Comparison of ENCODE assay signal across 8 mouse cellular contexts in genomic region chr13:59840429-59841169, GRCm38 (mm10). TPM values are rescaled to one million over a fixed set of nuclear protein-coding genes. Genes with fewer than 3 reads are reported as not detected.
DNase-seq lines count a peak whose midpoint lies in the region; ATAC-seq and TF ChIP-seq lines count a peak whose summit lies in the region.

No protein-coding gene starts in this region.

- no peaks in the 10 kb centered on the region for H3K4me1 ChIP-seq in kidney, postnatal 0 days (replicated peaks; ENCODE audit: insufficient read depth, low read length)
- peaks cover 35% of the 10 kb centered on the region for H3K4me1 ChIP-seq in liver, embryonic 12.5 days
- no peaks in the 10 kb centered on the region for H3K4me1 ChIP-seq in neural tube, embryonic 11.5 days (ENCODE audit: control insufficient read depth, insufficient read depth, low read length)
- H3K4me1 ChIP-seq in stomach, embryonic 15.5 days, result peaks cover 7% of the 10 kb centered on the region; the same call in 1 of the 2 replicates

- DNase-seq in 416B (ENCODE audit: low read depth) (peak; percentile 95), adipocyte (ENCODE audit: low spot score) (peak; percentile 89)
- peak; percentile 70 for DNase-seq in gastrocnemius, postnatal 25 days
- peak; percentile 95 for DNase-seq in kidney, postnatal 0 days (ENCODE audit: low spot score)
- peak; percentile 78 for DNase-seq in neural tube, embryonic 11.5 days (ENCODE audit: low spot score)

- H3K4me3 ChIP-seq in kidney, postnatal 0 days (replicated peaks; ENCODE audit: low read depth, low read length), result no peak overlapping the region
- H3K4me3 ChIP-seq in liver, embryonic 12.5 days, result no peak overlapping the region
- H3K4me3 ChIP-seq in neural tube, embryonic 11.5 days (ENCODE audit: low read depth, low read length), result no peak overlapping the region
- no peak overlapping the region for H3K4me3 ChIP-seq in stomach, embryonic 15.5 days (replicated peaks)

- peak; percentile 99 for TF ChIP-seq CTCF in kidney, postnatal 0 days (IDR thresholded peaks at IDR 0.05; ENCODE audit: low read depth)

- H3K27me3 ChIP-seq in kidney, postnatal 0 days (ENCODE audit: insufficient read depth, low read length), result no peaks in the 10 kb centered on the region
- H3K27me3 ChIP-seq in liver, embryonic 12.5 days (replicated peaks), result 0 out of 2 replicates have a peak, but pooled peaks cover 3% of the 10 kb centered on the region
- H3K27me3 ChIP-seq in neural tube, embryonic 11.5 days (ENCODE audit: control insufficient read depth, insufficient read depth, low read length), result no peaks in the 10 kb centered on the region
- no peaks in the 10 kb centered on the region for H3K27me3 ChIP-seq in stomach, embryonic 15.5 days (replicated peaks)

- no peaks in the 10 kb centered on the region for H3K9me3 ChIP-seq in kidney, postnatal 0 days (replicated peaks; ENCODE audit: low read length)
- H3K9me3 ChIP-seq in liver, embryonic 12.5 days (replicated peaks), result no peaks in the 10 kb centered on the region
- H3K9me3 ChIP-seq in neural tube, embryonic 11.5 days (ENCODE audit: control insufficient read depth, low read length), result no peaks in the 10 kb centered on the region
- no peaks in the 10 kb centered on the region for H3K9me3 ChIP-seq in stomach, embryonic 15.5 days

- H3K9ac ChIP-seq in kidney, postnatal 0 days (ENCODE audit: low read depth, low read length), result no peak overlapping the region
- no peak overlapping the region for H3K9ac ChIP-seq in liver, embryonic 12.5 days
- H3K9ac ChIP-seq in neural tube, embryonic 11.5 days (ENCODE audit: low read length), result no peak overlapping the region
- H3K9ac ChIP-seq in stomach, embryonic 15.5 days, result no peak overlapping the region

- no peak overlapping the region for H3K4me2 ChIP-seq in kidney, postnatal 0 days (ENCODE audit: low read length)
- no peak overlapping the region for H3K4me2 ChIP-seq in liver, embryonic 12.5 days
- H3K4me2 ChIP-seq in neural tube, embryonic 11.5 days (ENCODE audit: low read depth), result no peak overlapping the region
- H3K4me2 ChIP-seq in stomach, embryonic 15.5 days, result no peak overlapping the region

- 73% methylated on average over 11 of the region's 11 CpGs for WGBS in kidney, postnatal 0 days
- WGBS in liver, embryonic 12.5 days (ENCODE audit: insufficient replicate concordance), result 63% methylated on average over 11 of the region's 11 CpGs
- WGBS in neural tube, embryonic 11.5 days, result 76% methylated on average over 11 of the region's 11 CpGs
- WGBS in stomach, embryonic 15.5 days, result 76% methylated on average over 11 of the region's 11 CpGs

- H3K27ac ChIP-seq in kidney, postnatal 0 days, result no peak overlapping the region
- peak overlapping the region; percentile 64 for H3K27ac ChIP-seq in liver, embryonic 12.5 days
- H3K27ac ChIP-seq in neural tube, embryonic 11.5 days (ENCODE audit: low read depth, low read length), result no peak overlapping the region
- no peak overlapping the region for H3K27ac ChIP-seq in stomach, embryonic 15.5 days

- H3K36me3 ChIP-seq in kidney, postnatal 0 days (ENCODE audit: insufficient read depth, low read length), result no peaks in the 10 kb centered on the region
- no peaks in the 10 kb centered on the region for H3K36me3 ChIP-seq in liver, embryonic 12.5 days
- H3K36me3 ChIP-seq in neural tube, embryonic 11.5 days (ENCODE audit: control insufficient read depth, insufficient read depth, low read length), result no peaks in the 10 kb centered on the region; the same call in 1 of the 2 replicates
- H3K36me3 ChIP-seq in stomach, embryonic 15.5 days, result no peaks in the 10 kb centered on the region

- peak; percentile 91 for ATAC-seq in common myeloid progenitor, adult 5-6 weeks (replicated peaks; ENCODE audit: low read depth, poor library complexity, severe bottlenecking)
- ATAC-seq in kidney, postnatal 0 days (replicated peaks; ENCODE audit: low FRiP score, low read depth), result no peak
- peak; percentile 64; the same call in 1 of the 2 replicates for ATAC-seq in liver, embryonic 12.5 days
- ATAC-seq in neural tube, embryonic 11.5 days (ENCODE audit: insufficient read depth, low FRiP score, low TSS enrichment), result no peak
- peak; percentile 47; the same call in 1 of the 2 replicates for ATAC-seq in stomach, embryonic 15.5 days (ENCODE audit: insufficient read depth, low FRiP score, low read depth)

RNA-seq across cellular contexts. Expression of gene Tut7, which starts 17.7 kb away (rescaled TPM):
- total RNA-seq in common myeloid progenitor, adult 5-6 weeks (2017), result 216 and 219 TPM in 2 replicates
- 10 to 100 TPM; 38.7 to 40.8 TPM for total RNA-seq in gastrocnemius, postnatal 25 days (2021)
- 34.7 and 38.7 TPM in 2 replicates for polyA plus RNA-seq in kidney, postnatal 0 days (2015; fragmentation: Nextera tagmentation; extraction: Ambion mirVana)
- 66.3 and 74.4 TPM in 2 replicates for polyA plus RNA-seq in liver, embryonic 12.5 days (2016; fragmentation: Nextera tagmentation; extraction: Ambion mirVana)
- 51.8 and 53.4 TPM in 2 replicates for polyA plus RNA-seq in neural tube, embryonic 11.5 days (2014; fragmentation: Nextera tagmentation; extraction: Ambion mirVana)
- polyA plus RNA-seq in stomach, embryonic 15.5 days (2015; fragmentation: Nextera tagmentation; extraction: Ambion mirVana), result 48.1 and 50.6 TPM in 2 replicates

RNA-seq across cellular contexts. Expression of gene Gm49354, which starts 58.6 kb away (rescaled TPM):
- 9.9 and 11.7 TPM in 2 replicates for total RNA-seq in common myeloid progenitor, adult 5-6 weeks (2017)
- not detected for total RNA-seq in gastrocnemius, postnatal 25 days (2021)
- not detected in 2 replicates for polyA plus RNA-seq in kidney, postnatal 0 days (2015; fragmentation: Nextera tagmentation; extraction: Ambion mirVana)
- polyA plus RNA-seq in liver, embryonic 12.5 days (2016; fragmentation: Nextera tagmentation; extraction: Ambion mirVana), result not detected in 2 replicates
- not detected in 2 replicates for polyA plus RNA-seq in neural tube, embryonic 11.5 days (2014; fragmentation: Nextera tagmentation; extraction: Ambion mirVana)
- polyA plus RNA-seq in stomach, embryonic 15.5 days (2015; fragmentation: Nextera tagmentation; extraction: Ambion mirVana), result not detected in 2 replicates

Comparison
In these comparisons a context has a peak if more than half of its experiments do, and no peak if none do; other contexts are left out.
1. ATAC-seq: peak in common myeloid progenitor, adult 5-6 weeks (single experiment), liver, embryonic 12.5 days (single experiment) and stomach, embryonic 15.5 days (single experiment); none in kidney, postnatal 0 days (single experiment) and neural tube, embryonic 11.5 days (single experiment).
2. Peak in every context shown above with its lines, with median percentiles within 50 percentile points of each other: DNase-seq.